Mouse (Mus musculus) 3T3-L1 (cell line): ENCODE data around the gene Rnf186.

Experiments
- DNase-seq: peaks from one replicate; pipeline ENCODE4 v3.0.0-alpha.2; 2015; ENCODE audit warnings: low read depth, low spot score

The Rnf186 gene

GRCm38 (mm10) chr4:139013281-139013680, 46.4 kb downstream of the Rnf186 start:
- DNase-seq: no peak

GRCm38 (mm10) chr4:139014793-139015192, 47.9 kb downstream of the Rnf186 start:
- DNase-seq: peak; percentile 26
